Mouse (Mus musculus) spleen, adult 2 months (tissue): Measurements from ENCODE around the gene Fignl2.

Source experiments
- CTCF ChIP-seq: fragments of 200-500 bp; IDR thresholded peaks from 2 replicates; pipeline ENCODE4 v1.5.1; 2011; ENCODE audit warnings: mild to moderate bottlenecking, inconsistent platforms; ENCODE audit not compliant: insufficient read depth, insufficient read length, insufficient replicate concordance; ENCODE audit errors: extremely low read depth
- POLR2A ChIP-seq: fragments of 200-500 bp; IDR thresholded peaks from 2 replicates; pipeline ENCODE4 v1.6.1; 2011; ENCODE audit warnings: low read depth, low read length, inconsistent platforms

DNA sequence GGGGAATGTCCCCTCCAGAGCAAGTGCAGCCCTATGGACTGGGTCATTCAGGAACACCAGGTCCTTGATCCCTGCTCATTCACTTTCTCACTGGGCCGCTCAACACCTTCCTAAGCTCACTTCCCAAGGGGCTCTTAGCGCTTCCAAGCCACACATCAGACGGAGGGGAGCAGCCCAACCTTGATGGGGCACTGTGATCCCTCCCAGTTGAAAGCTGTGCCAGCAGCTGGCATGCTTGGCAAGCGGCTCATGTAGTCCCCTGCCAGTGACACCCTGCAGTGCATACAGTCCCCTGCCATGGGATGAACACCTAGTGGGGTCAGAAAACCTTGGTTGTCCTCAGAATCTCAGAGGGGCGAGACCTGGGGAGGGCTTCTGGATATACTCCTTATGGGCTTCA is 4.3 kb downstream of the Fignl2 start:
- TF ChIP-seq CTCF (no peak), POLR2A (no peak)
